Mouse (Mus musculus): ENCODE results near the gene Lcn2.

Lcn2 gene

DNA sequence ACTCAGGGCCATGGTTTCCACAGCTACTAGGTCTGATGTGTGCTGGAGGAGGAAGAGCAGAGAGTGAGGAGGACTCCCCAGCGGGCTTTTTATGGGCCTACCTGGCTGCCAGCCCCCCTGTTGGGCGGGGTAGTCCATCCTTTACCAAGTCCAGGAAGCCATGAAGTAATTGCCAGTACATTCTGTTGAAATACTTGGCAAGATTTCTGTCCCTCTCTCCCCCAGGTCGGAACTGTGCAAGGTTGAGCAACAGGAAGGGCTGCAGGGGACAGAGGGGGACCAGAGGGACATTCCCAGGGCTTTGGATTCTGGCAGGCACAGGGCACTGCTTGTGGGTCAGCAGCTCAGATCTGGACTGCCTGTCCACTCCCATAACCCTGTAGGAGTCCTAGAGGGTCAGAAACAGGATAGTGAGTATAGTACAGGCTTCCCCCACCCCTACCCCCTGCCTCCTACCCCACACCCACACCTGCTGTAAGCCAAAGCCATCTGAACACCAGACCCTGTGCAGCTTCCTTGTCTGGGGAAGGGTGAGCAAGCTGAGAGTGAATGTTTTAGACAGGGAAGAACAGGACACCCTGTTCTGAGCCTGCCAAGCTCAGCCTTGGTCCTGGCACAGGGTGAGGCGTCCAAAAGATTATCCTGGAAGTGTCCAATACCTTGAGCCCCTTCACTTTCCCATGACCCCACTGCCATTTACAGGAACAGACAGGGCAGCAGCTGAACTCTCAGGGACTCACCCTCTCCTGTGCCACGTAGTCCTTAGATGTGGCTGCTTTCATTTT, at the start of gene Lcn2:
TSS of gene Lcn2 (minus strand) at position 547 of the 785 bp plus-strand sequence.
- peak; percentile 94 for DNase-seq

DNA sequence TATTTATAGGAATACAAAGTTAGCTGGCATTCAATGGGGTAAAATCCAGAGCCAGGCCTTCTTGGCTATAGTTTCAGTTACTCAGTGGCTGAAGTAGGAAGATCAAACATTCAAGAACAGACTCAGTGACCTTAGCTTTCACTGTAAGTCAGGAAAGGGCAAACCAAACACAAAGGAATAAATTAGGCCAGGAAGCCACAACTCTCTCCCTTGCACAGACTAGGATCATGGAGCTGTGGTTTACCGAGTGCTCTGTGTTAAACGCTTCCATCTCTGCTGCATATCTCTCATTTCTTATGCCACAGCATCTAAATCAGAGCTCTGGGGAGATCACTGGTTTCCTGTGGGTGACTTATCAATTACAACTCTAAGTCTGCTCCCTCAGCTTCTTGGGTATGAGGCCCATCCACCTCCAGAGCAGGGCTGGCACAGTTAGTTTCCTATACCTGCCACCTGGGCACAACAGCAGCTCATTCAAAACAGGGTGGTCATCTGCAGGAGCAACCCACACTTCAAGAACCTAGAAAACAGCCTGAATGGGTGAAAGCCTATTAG, 49.6 kb upstream of the Lcn2 start:
- no peak for DNase-seq

DNA sequence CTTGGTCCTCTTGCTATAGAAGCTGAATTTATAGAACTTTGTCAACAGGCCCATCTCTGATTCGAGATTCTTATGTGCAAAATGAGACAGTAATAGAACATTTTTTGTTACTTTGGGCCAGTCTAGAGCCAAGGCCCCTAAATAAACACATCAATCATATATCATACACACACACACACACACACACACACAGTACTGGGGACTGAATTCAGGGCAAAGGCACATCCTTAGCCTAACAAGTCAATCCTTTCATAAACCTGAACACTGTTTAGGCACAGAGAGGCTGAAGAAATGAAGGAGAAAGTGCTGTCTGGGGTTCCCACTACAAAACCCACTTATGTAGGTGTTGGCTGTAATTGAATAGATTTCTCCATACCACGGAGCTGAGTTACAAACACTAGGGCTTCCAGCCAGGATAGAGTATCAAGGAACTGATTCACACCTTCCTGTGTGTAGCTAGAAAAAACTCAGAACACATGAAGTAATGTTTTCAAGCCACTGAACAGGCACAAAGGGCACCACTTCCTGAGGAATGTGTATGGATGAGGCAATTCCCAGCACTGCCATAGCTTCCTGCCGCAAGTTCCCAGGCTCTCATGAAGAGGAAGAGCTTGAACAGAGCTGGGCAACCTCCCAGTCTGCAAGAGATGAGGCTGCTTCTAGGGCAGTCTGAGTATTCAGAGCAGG, 48.8 kb upstream of the Lcn2 start:
- peak; percentile 96 for DNase-seq

DNA sequence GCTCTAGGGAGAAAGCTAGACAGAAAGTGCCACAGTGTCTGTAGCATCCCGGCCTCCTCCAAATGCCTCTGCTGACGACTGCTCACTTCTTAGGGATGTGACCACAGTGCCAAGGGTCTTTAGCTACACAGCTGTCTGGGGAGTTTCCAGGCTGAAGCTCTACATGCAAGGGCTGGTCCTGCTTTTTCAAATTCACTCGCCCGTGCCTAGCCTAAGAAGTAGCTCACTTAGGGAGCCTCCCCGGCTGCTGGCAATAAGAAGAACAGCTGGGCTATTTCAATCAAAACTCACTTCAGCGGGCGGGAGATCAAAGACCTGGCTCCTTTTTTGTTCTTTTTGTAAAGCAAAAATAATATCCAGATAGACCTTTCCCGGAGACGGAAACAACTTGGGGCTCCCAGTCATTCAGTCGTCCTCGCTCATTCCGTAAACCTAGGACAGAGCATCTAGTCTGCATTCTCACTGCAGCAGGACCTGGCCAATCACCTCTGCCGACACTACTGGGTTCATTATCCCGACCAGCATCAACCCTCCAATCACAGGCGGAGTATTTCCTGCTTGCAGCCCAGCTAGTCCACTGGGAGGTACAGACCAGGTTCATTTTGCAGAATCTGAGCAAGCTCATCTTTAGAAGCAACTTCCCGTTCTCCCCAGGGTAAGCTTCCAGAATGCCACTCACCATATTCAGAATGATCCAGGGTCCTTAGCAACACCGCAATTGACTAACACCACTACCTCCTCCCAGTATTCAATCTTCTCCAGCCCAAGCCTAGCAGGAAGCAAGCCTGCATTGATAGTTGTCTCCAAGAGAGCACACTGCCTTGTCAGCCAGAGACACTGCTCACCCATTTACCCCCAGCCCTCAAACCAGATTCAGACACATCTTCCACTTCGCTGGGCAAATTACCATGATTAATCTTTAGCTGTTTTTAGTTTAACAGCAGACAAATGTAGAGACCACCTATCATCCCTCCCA, 42.9 kb upstream of the Lcn2 start:
- DNase-seq: peak; percentile 99

DNA sequence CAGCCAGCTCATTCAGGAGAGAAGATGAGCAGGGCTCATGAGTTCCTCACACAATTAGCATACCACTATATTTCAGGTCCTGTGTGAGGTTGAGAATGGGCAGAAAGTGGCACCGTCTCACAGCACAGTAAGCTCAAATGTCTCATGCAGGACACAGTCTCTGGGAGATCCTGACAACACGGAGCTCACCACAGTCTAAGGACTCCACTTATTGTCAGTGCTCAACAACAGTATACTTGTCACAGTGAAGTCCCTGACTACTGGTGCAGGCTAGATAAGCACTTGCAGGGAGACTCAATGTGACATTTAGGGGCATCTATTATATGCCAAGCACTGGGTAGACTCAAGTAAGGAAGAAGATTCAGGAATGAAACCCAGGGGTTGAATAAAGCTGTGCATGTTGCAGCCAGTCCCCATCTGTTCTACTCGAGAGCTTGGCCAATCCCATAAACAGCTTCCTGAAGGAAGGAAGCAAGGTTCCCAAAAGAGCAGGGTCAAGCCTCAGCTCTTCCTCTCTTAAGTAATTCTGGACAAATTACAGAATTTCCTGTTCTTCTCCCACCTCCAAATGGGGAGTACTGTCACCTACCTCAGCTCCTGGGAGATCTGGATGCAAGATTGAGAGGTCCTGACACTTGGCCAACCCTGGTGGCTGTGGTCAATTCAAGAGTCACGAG, 41.3 kb upstream of the Lcn2 start:
- peak; percentile 93 for DNase-seq

DNA sequence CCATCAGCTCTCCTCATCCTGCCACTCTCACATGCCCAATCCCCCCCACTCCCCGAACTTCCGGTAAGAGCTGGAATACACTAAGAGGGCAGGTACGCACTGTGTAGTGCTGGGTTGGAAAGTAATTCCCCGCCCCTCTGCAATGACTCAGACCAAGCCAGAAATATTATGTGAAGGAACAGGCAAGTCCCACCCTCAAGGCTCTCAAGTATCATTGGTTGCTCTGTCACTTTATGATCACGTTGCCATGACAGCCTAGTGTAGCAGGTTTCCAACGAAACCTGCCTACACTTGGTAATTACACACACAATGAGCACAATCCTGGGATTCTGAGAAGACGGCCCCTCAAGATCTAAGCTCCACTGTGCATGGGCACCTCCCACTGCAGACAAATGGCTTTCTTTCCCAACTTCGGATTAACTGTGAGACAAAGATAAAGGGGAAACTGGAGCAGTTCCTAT, 40.2 kb upstream of the Lcn2 start:
- peak; percentile 94 for DNase-seq

DNA sequence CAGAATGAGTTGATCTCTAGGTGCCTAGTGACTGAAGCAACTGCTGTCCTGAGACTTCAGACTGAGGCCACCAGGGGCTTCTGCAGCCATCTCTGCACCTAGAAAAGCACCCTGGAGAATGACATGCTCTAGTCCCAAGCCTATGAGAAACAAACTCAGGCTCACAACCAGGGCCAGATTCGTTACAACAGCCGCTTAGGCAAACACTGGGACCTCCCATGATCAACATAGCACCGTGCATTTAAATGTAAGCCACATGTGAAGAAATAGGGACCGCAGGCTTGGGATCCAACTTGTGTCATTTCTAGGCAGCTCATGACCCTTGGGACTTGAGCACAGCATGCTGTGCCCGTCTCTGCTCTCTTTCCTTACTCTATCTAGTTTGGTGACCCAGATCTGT, 39.7 kb upstream of the Lcn2 start:
- DNase-seq: no peak

DNA sequence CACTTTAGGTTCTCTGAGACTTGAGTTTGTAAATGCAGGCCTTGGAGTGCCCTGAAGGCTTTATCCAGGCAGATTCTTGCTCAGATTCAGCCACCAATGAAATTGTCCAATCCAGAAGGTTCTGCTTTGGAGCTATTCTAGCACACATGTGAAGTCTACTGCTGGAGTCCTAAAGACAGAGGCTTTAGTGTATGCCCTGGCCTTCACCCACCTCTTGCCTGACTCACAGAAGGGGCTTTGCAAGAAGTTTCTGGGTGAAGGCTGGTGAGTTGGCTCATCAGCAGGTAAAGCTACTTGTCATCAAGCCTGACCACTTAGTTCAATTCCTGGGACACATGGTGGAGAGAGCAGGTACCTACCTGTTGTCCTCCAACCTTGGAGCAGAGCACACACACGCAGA, 38.1 kb upstream of the Lcn2 start:
- DNase-seq: no peak

DNA sequence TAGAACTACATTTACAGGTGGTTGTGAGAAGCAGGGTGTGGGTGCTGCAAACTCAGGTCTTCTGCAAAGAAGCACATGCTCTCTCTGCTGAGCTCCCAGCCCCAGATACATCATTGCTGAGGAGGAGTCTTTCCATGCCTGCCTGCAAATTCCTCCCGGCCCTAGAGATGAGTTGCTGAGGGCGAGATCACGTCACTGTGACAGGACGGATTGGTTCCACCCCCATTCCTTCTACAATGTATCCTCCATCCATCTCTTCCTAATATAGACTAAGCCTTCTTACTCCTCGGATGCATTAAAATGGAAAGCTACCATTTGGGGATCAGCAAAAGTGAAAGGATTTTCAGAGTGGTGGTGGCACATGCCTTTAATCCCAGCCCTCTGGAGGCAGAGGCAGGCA, 37.5 kb upstream of the Lcn2 start:
- no peak for DNase-seq

DNA sequence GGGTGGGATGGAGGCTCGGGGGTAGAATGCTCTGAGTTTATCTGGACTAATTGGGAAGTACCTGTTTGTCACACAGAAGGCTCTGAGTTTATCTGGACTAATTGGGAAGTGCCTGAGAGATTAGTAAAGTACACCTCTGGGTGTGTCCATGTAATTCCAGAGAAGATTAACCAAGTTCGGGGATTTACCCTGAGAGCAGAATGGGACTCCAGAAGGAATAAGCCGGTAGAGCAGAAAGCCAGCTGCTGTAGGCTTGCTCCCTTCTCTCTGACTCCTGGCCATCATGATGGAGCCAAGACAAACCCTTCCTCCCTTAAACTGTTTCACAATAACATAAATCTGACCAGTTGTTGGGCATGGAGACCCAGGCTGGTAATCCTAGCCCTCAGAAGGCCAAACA, 36.7 kb upstream of the Lcn2 start:
- no peak for DNase-seq

DNA sequence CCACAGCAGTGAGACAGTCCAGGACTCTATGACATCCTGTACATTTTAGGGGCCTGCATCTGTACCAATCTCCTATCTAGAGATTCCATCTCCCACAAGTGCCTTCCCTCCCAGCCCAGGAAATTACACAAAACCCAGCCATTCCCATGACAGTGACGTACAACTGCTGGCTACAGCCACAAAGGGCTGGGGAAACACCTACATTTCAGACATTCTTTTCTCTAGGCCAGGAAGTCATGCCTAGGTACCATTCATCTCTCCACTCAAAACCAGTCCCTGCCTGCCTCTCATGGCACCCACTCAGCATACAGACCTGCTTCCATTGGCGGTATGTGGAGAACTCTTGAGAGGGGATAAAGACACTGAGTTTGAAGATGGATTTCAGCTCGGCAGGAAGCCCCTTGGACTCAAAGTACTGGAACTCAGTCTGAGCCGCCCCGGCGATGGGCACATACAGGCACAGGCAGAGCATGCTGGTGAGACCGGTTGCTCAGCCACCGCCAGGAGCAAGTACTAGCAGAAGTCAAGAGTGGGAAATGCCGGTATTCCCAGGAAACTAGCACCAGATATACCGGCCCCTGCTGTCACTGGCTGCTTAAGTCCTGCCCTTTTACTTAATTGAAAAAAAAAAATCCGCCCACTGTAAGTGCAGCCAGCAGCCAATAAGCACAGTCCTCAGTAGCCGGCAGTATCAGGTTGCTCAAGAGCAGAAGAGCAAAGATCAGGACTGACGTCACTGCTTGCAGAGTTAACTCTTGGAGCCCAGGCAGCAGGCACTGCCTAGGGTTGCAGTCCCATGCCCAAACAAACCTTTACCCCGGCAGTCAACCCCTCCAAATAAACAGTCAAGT, 35.7 kb upstream of the Lcn2 start:
- peak; percentile 99 for DNase-seq

DNA sequence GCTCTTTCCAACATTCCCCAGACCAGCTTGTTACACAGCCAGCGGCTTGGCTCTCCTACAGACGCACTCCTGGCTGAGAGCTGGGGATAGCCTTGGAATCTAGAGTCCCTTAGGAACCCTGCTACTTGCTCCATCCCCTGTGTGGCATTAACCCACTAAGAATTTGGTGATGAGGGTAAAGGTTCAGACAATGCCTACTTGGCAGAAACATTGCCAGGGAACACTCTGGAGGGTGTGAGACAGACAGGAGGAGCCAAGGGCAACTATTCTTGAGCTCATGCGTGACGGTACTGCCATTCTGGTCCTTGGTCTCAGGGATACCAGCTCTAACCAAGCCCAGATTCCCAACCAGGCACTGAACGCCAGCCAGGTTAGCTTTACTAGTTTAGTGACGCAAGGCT, 33.8 kb upstream of the Lcn2 start:
- peak; percentile 93 for DNase-seq

DNA sequence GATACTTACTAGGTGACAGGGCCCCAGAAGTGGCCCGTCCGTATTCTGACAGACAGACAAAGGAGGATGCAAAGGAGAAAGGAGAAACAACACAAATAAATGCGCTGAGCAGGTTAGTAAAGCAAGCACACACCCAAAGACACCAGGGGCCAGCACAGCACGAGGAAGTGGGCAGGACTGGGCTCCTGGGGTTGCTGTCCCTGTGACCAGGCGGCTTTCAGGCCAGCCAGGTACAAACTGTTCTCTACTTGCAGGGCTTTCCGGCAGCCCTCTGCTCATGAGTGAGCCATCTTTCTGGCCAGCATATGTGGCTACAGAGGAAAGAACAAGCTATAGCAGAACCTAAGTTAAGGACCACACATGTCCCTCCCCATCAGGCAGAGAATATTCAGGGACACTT, 32.6 kb upstream of the Lcn2 start:
- peak; percentile 94 for DNase-seq

DNA sequence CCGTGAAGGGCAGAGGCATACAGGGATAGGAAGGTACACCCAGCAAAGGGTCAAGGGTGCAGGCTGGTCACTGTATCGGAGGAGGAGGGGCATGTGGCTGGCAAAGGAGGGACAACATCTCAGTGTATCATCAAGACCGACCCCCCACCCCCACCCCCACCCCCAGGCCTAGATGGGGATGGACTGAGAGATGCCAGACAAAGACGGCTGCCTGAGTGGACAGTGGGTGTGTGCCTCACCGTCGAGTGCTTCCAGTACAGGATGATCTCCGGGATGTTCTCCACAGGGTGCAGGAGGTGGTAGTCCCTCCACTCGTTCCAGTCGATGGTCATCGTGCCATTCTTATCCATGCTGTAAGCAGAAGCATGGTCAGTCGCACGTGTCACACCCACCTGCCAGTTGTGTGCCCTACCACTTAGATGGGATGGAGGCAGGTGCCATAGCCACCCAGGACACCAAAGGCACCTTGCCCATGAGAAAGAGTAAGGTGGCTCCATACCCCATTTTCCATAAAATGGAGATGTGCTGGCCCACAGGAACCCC, 32.1 kb upstream of the Lcn2 start:
- no peak for DNase-seq

DNA sequence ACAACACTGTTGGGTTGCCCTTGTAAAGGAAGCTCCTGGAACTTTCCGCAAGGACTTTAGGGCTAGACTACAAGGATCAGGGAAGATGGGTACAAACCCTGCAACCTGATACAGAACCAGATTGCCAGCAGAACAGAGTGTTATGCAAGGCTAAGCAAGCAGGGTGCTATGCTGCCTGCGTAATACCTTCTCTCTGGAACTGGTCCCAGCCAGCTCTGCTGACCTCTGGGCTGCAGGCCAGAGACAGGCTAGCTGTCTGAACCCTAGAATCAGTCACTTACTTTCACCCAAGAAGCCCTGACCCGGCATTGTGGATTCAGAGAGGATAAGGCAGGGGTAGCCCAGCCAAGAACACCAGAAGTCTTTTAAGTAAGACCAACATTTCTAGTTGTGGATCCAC, 31.3 kb upstream of the Lcn2 start:
- peak; percentile 98 for DNase-seq

DNA sequence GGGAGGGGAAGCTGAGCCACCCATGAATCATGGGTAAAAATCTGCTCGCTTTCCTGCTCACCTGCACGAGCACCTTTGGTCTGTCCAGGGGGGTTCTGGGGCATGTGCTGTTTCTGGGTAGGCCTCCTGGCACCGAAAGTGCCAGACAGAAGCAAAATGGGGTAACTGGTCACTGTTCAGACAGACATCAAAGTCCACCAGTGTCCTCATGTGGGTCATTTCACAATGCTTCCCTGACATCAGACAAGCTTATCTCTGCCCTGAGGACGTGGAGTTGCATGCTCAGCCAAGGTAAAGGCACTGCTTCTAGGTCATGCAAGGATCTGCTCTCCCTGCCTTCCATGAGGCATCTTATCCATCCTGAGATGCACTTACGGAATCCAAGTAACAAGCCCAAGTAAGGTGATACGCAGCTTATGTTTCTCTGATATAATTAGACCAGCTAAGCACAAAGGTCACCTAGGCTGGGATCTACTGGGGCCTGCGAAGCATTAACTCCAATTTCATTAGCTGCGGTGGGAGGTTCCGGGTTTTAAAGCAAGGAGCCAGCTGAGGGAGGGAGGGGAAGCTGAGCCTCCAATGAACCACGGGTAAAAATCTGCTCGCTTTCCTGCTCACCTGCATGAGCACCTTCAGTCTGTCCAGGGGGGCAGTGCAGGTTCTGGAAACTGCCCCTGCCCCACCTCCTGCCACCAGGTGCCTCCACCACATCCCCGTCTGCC, 30.5 kb upstream of the Lcn2 start:
- DNase-seq: no peak

DNA sequence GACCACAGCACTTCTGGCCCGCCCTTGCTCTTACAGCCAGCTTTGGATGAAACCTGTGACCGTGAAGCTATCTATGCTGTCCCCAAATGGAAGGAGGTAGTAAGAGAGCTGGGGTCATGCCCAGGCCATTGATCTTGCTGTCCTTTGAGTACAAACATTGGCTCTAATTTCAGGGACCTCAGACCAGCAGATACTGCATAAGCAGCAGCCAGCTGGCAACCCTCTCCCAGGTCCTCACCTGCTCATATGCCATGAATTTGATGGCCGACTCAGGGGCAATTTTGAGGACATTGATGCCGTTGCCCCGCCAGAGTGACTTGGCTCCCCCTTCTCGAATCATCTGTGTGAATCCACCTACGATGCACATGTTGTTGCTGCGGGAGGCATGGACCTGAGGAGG, 29.4 kb upstream of the Lcn2 start:
- no peak for DNase-seq

DNA sequence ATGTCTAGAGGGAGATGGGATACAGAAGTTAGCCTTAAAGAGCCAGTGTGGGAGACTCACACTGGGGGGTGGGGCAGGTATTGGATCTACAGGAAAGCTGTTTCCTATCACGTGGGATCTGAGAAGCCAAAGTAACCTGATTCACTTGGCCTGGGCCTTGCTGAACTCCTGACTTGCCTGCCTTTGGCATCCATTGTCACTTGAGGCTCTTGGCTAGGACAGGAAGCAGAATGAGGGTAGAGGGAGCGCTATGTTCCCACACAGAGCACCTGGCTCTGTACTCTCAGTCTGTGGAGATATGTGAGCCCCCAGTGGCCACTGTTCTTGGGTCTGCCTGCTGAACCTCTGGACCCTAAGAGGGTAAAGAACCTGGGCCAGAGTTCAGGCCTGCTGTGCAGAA, 28.5 kb upstream of the Lcn2 start:
- peak; percentile 95 for DNase-seq

DNA sequence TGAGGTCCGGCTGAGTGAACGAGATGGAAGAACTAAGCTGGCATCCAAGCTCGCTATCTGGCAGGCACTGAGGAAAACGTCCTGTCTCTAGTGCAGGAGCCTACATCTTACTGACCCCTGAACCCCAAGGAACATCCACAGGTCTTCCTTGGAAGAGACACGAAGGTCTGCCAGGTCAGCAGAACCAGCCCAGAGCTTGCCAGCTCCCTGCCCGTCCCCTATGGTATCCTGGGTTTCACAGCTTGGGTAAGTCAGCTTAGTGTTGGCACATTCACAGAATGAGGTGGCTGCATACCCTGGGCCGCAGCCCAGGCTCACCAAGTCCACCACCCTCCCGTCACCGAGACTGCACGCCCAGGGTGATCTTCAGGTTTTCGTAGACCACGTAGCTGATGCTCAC, 27.7 kb upstream of the Lcn2 start:
- DNase-seq: no peak

DNA sequence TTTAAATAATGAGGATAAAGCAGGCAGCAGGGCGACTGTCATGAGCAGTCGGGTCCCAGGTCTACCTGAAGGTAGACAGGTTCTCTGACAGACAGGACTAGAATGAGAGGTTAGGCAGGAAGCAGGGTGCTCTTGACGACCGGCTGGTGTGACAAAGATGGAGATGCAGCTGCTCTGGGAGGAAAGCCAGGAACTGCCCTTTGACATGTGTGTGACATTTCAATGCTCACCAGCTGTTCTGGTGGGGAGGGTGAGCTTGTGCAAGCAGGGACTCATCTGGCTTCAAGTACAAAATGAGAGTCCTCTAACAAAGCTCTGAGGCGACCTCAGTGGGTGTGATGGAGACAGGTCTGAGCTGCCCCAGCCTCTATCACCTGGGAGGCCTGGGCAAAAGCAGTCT, 25.9 kb upstream of the Lcn2 start:
- DNase-seq: no peak

Data from heart, adult 11 months (tissue).